Mouse (Mus musculus): ENCODE measurements around the gene Slc26a10. TPM values are rescaled to one million over a fixed set of nuclear protein-coding genes. Genes with fewer than 3 reads are reported as not detected.

Gene Slc26a10
- polyA plus RNA-seq, 1 experiment from 2014 or later = 1.6 TPM

GRCm38 (mm10) chr10:127122784-127123435 is 57.5 kb downstream of the Slc26a10 start:
- H3K9ac ChIP-seq (replicated peaks; ENCODE audit: low read depth, low read length) = peak overlapping the region; percentile 55
- ATAC-seq = peak; percentile 37
- H3K9me3 ChIP-seq (ENCODE audit: control insufficient read depth, low read length) = no peaks in the 10 kb centered on the region
- peak overlapping the region; percentile 49 for H3K4me2 ChIP-seq (ENCODE audit: low read length)
- H3K36me3 ChIP-seq (ENCODE audit: control insufficient read depth, insufficient read depth) = 0 out of 2 replicates have a peak, but pooled peaks cover 7% of the 10 kb centered on the region
- WGBS = 7% methylated on average over 13 of the region's 13 CpGs
- peak overlapping the region; percentile 82 for H3K27ac ChIP-seq (ENCODE audit: low read length)
- no peaks in the 10 kb centered on the region for H3K27me3 ChIP-seq (replicated peaks; ENCODE audit: control insufficient read depth, insufficient read depth, low read length)
- H3K4me3 ChIP-seq (replicated peaks; ENCODE audit: low read length) = peak overlapping the region; percentile 28
- peaks cover 25% of the 10 kb centered on the region for H3K4me1 ChIP-seq (replicated peaks; ENCODE audit: control insufficient read depth, insufficient read depth, low read length)

GRCm38 (mm10) chr10:127122018-127122417 is 58.4 kb downstream of the Slc26a10 start:
- H3K27me3 ChIP-seq (replicated peaks; ENCODE audit: control insufficient read depth, insufficient read depth, low read length) = no peaks in the 10 kb centered on the region
- H3K27ac ChIP-seq (ENCODE audit: low read length) = peak overlapping the region; percentile 82
- 80% methylated on average over 3 of the region's 3 CpGs for WGBS
- ATAC-seq = no peak
- H3K4me2 ChIP-seq (ENCODE audit: low read length) = peak overlapping the region; percentile 49
- H3K36me3 ChIP-seq (ENCODE audit: control insufficient read depth, insufficient read depth) = peaks cover 13% of the 10 kb centered on the region
- H3K4me1 ChIP-seq (replicated peaks; ENCODE audit: control insufficient read depth, insufficient read depth, low read length) = peaks cover 25% of the 10 kb centered on the region
- no peaks in the 10 kb centered on the region for H3K9me3 ChIP-seq (ENCODE audit: control insufficient read depth, low read length)
- H3K4me3 ChIP-seq (replicated peaks; ENCODE audit: low read length) = peak overlapping the region; percentile 84
- no peak overlapping the region; the same call in 1 of the 2 replicates for H3K9ac ChIP-seq (replicated peaks; ENCODE audit: low read depth, low read length)

Other genes starting within 250 kb of the Slc26a10 start
- 22.9 and 27.6 TPM in 2 replicates for gene Ctdsp2, start 201.9 kb downstream of the Slc26a10 start, polyA plus RNA-seq (2015; fragmentation: Nextera tagmentation; extraction: Ambion mirVana)
- 0.15 and 0.40 TPM in 2 replicates for gene Avil, start 179.9 kb downstream of the Slc26a10 start, polyA plus RNA-seq (2015; fragmentation: Nextera tagmentation; extraction: Ambion mirVana)
- 60.8 and 66.0 TPM in 2 replicates for gene Tsfm, start 149.8 kb downstream of the Slc26a10 start, polyA plus RNA-seq (2015; fragmentation: Nextera tagmentation; extraction: Ambion mirVana)
- 20.1 and 23.0 TPM in 2 replicates for gene Mettl1, start 139.2 kb downstream of the Slc26a10 start, polyA plus RNA-seq (2015; fragmentation: Nextera tagmentation; extraction: Ambion mirVana)
- 0.11 and 0.18 TPM in 2 replicates for gene Eef1akmt3, start 139.1 kb downstream of the Slc26a10 start, polyA plus RNA-seq (2015; fragmentation: Nextera tagmentation; extraction: Ambion mirVana)
- gene Cyp27b1, start 132.4 kb downstream of the Slc26a10 start, polyA plus RNA-seq (2015; fragmentation: Nextera tagmentation; extraction: Ambion mirVana) = 0.20 and 0.26 TPM in 2 replicates
- gene March9, start 120.5 kb downstream of the Slc26a10 start, polyA plus RNA-seq (2015; fragmentation: Nextera tagmentation; extraction: Ambion mirVana) = 5.3 and 6.6 TPM in 2 replicates
- gene Cdk4, start 117.1 kb downstream of the Slc26a10 start, polyA plus RNA-seq (2015; fragmentation: Nextera tagmentation; extraction: Ambion mirVana) = 1,494 and 1,664 TPM in 2 replicates
- 119 and 120 TPM in 2 replicates for gene Tspan31, start 110.4 kb downstream of the Slc26a10 start, polyA plus RNA-seq (2015; fragmentation: Nextera tagmentation; extraction: Ambion mirVana)
- gene Agap2, start 105.4 kb downstream of the Slc26a10 start, polyA plus RNA-seq (2015; fragmentation: Nextera tagmentation; extraction: Ambion mirVana) = 2.2 and 4.7 TPM in 2 replicates
- 125 and 126 TPM in 2 replicates for gene Os9, start 59.5 kb downstream of the Slc26a10 start, polyA plus RNA-seq (2015; fragmentation: Nextera tagmentation; extraction: Ambion mirVana)
- gene B4galnt1, start 15.4 kb downstream of the Slc26a10 start, polyA plus RNA-seq (2015; fragmentation: Nextera tagmentation; extraction: Ambion mirVana) = 41.5 and 45.8 TPM in 2 replicates
- 32.3 and 33.0 TPM in 2 replicates for gene Arhgef25, start 9.4 kb upstream of the Slc26a10 start, polyA plus RNA-seq (2015; fragmentation: Nextera tagmentation; extraction: Ambion mirVana)
- 179 and 224 TPM in 2 replicates for gene Dtx3, start 15.1 kb upstream of the Slc26a10 start, polyA plus RNA-seq (2015; fragmentation: Nextera tagmentation; extraction: Ambion mirVana)
- 26.7 and 28.4 TPM in 2 replicates for gene Pip4k2c, start 30.9 kb upstream of the Slc26a10 start, polyA plus RNA-seq (2015; fragmentation: Nextera tagmentation; extraction: Ambion mirVana)
- gene Kif5a, start 82.7 kb upstream of the Slc26a10 start, polyA plus RNA-seq (2015; fragmentation: Nextera tagmentation; extraction: Ambion mirVana) = 98.9 and 106 TPM in 2 replicates
- gene Dctn2, start 85.7 kb upstream of the Slc26a10 start, polyA plus RNA-seq (2015; fragmentation: Nextera tagmentation; extraction: Ambion mirVana) = 319 and 342 TPM in 2 replicates
- gene Mbd6, start 108.4 kb upstream of the Slc26a10 start, polyA plus RNA-seq (2015; fragmentation: Nextera tagmentation; extraction: Ambion mirVana) = 10.2 and 15.3 TPM in 2 replicates
- 127 and 135 TPM in 2 replicates for gene Mars, start 131.1 kb upstream of the Slc26a10 start, polyA plus RNA-seq (2015; fragmentation: Nextera tagmentation; extraction: Ambion mirVana)
- gene Arhgap9, start 141.3 kb upstream of the Slc26a10 start, polyA plus RNA-seq (2015; fragmentation: Nextera tagmentation; extraction: Ambion mirVana) = 0.49 and 1.2 TPM in 2 replicates
- 1.3 and 1.4 TPM in 2 replicates for gene Gli1, start 161.3 kb upstream of the Slc26a10 start, polyA plus RNA-seq (2015; fragmentation: Nextera tagmentation; extraction: Ambion mirVana)
- not detected in 2 replicates for gene Inhbe, start 173.8 kb upstream of the Slc26a10 start, polyA plus RNA-seq (2015; fragmentation: Nextera tagmentation; extraction: Ambion mirVana)
- gene Inhbc, start 189.8 kb upstream of the Slc26a10 start, polyA plus RNA-seq (2015; fragmentation: Nextera tagmentation; extraction: Ambion mirVana) = not detected in 2 replicates
- gene R3hdm2, start 199.7 kb upstream of the Slc26a10 start, polyA plus RNA-seq (2015; fragmentation: Nextera tagmentation; extraction: Ambion mirVana) = 37.5 and 39.7 TPM in 2 replicates

Data from forebrain, embryonic 16.5 days (tissue).